Mouse (Mus musculus) embryonic facial prominence, embryonic 13.5 days (tissue): ENCODE results near the gene Nqo1. TPM values are rescaled to one million over a fixed set of nuclear protein-coding genes. Genes with fewer than 3 reads are reported as not detected.

ENCODE experiments used
- ATAC-seq: fragments of 200-750 bp; cut with Nextera tagmentation; 2 replicates; pipeline ENCODE4 v1.8.0; 2017; ENCODE audit warnings: low read depth; ENCODE audit not compliant: insufficient number of reproducible peaks, insufficient read depth, low FRiP score, low TSS enrichment
- H3K27ac ChIP-seq: fragments of 300-500 bp; sonication (generic); 2 replicates; pipeline ENCODE4 v1.5.1; 2015; ENCODE audit warnings: moderate library complexity, mild to moderate bottlenecking, inconsistent platforms
- H3K27me3 ChIP-seq: fragments of 300-500 bp; sonication (generic); 2 replicates; pipeline ENCODE4 v1.6.1; 2015; ENCODE audit warnings: mild to moderate bottlenecking, inconsistent platforms
- H3K36me3 ChIP-seq: fragments of 300-500 bp; sonication (generic); 2 replicates; pipeline ENCODE4 v1.6.1; 2015; ENCODE audit warnings: mild to moderate bottlenecking, inconsistent platforms
- H3K4me1 ChIP-seq: fragments of 300-500 bp; sonication (generic); 2 replicates; pipeline ENCODE4 v1.6.1; 2015; ENCODE audit warnings: inconsistent platforms
- H3K4me2 ChIP-seq: fragments of 300-500 bp; sonication (generic); 2 replicates; pipeline ENCODE4 v1.6.1; 2015; ENCODE audit warnings: moderate library complexity, mild to moderate bottlenecking, inconsistent platforms
- H3K4me3 ChIP-seq: fragments of 300-500 bp; sonication (generic); 2 replicates; pipeline ENCODE4 v1.5.1; 2015; ENCODE audit warnings: mild to moderate bottlenecking, inconsistent platforms
- H3K9ac ChIP-seq: fragments of 300-500 bp; sonication (generic); 2 replicates; pipeline ENCODE4 v1.6.1; 2015; ENCODE audit warnings: mild to moderate bottlenecking, inconsistent platforms
- H3K9me3 ChIP-seq: fragments of 300-500 bp; sonication (generic); 2 replicates; pipeline ENCODE4 v1.6.1; 2016; ENCODE audit warnings: inconsistent platforms
- WGBS: fragments of 180-500 bp; shearing (Covaris S2); methylation state at CpG from one replicate; pipeline ENCODE4 v1.1.7; 2015; ENCODE audit warnings: mixed read lengths; 5-methylcytosine and 5-hydroxymethylcytosine counted together
- polyA plus RNA-seq: library from polyadenylated mRNA; unstranded; fragments of >200 nt; fragmentation: Nextera tagmentation; extraction: Ambion mirVana; gene quantifications from 2 replicates; pipeline ENCODE4 v1.2.1, GENCODE M21; 2015

Nqo1 gene
- polyA plus RNA-seq, 1 experiment from 2014 or later = 21.8 TPM

DNA sequence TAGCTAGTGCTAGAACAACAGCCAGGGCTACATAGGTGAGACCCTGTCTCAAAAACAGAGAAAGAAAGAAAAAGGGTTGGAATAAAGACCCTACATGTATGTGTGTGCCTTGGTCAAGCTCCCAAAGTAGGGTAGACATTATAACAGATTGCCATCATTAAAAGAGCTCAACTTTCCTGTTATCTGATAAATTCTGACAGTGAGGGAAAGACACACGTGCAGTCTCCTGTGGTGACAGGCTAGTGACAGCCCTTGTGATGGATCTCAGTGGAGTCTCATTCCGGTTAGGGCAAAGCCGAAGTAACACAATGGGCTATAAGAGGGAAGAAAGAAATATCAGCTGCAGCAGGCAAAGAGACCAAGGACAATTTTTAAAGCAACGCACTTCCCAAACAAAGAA lies 1.1 kb upstream of the Nqo1 start:
- no peaks in the 10 kb centered on the region for H3K9me3 ChIP-seq
- no peak overlapping the region for H3K4me3 ChIP-seq
- WGBS = 74% methylated on average over 4 of the region's 4 CpGs
- peak overlapping the region; percentile 68; the same call in 1 of the 2 replicates for H3K4me2 ChIP-seq
- H3K4me1 ChIP-seq = peaks cover 42% of the 10 kb centered on the region
- peaks cover 6% of the 10 kb centered on the region for H3K36me3 ChIP-seq
- no peak overlapping the region; the same call in 1 of the 2 replicates for H3K27ac ChIP-seq
- H3K27me3 ChIP-seq = no peaks in the 10 kb centered on the region
- no peak for ATAC-seq
- H3K9ac ChIP-seq = no peak overlapping the region

DNA sequence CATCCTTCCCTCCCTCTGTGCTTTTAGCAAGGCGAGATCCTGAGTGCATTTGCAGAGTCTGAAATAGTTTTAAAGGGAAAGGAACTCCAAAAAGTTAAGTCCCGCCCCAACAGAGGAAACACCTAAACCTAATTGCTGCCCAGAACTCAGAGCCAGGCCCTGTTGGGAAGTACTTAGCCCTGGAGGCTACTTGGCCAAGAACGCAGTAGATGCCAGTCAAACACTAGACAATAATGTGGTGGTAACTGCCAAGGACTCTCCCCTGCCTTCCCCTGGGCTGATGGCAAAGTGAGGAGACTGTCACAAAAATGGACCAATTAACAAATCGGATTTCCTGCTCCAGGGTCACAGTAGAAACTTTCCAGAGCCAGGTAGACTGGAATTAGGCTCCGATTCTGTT lies 1.1 kb downstream of the Nqo1 start:
- peaks cover 60% of the 10 kb centered on the region for H3K4me1 ChIP-seq

DNA sequence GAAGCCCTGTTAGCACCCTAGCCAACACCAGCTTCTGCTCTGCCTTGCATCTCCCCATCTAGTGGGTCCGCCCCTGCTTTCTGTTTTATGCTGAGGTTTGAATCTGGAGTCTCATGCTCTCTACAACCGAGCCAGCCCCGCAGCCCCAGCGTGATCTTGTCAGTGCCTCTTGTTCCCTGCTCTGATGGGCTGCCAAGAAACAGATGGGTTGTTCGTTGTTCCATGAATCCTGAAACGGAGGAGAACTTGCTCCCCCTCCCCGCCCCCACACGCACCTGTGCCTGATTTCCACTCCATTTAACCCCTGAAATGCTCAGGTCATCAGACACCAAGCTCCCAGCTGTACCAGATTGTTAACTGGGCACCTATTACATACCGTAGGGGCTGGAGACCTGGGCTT lies 3.5 kb downstream of the Nqo1 start:
- Histone ChIP-seq H3K4me2 (peak overlapping the region; percentile 14; the same call in 1 of the 2 replicates), H3K4me1 (peaks cover 70% of the 10 kb centered on the region), H3K9me3 (no peaks in the 10 kb centered on the region), H3K9ac (no peak overlapping the region; the same call in 1 of the 2 replicates), H3K27ac (peak overlapping the region; percentile 16; the same call in 1 of the 2 replicates), H3K4me3 (no peak overlapping the region), H3K27me3 (no peaks in the 10 kb centered on the region), H3K36me3 (no peaks in the 10 kb centered on the region)
- WGBS = 11% methylated on average over 9 of the region's 9 CpGs
- ATAC-seq = no peak

More for the DNA sequence above, 1.1 kb downstream of the Nqo1 start:
- Histone ChIP-seq H3K9ac (peak overlapping the region; percentile 36; the same call in 1 of the 2 replicates), H3K9me3 (no peaks in the 10 kb centered on the region), H3K27me3 (no peaks in the 10 kb centered on the region), H3K4me3 (no peak overlapping the region), H3K4me2 (peak overlapping the region; percentile 68), H3K36me3 (no peaks in the 10 kb centered on the region), H3K27ac (peak overlapping the region; percentile 73; the same call in 1 of the 2 replicates)
- ATAC-seq = no peak
- 66% methylated on average over 5 of the region's 5 CpGs for WGBS

DNA sequence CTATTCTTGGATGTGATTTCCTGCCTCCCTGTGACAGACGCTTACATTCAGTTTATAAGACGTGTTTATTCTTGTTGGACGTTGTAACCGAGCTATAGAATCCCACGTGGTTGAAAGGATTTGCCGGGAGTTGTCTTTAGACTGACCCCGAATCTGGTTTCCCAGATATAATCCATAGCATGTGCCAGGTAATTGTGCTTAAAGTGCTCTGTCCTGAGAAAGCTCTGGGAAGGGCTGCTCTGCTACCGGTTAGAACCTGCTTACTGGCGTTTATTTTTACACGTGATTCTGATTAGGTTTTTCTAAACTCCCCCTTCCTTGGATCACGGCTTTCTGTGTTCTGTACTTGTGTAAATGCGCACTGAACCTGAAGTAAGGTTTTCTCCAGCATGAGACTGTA lies 5.3 kb downstream of the Nqo1 start:
- H3K4me1 ChIP-seq = peaks cover 53% of the 10 kb centered on the region
- peak; percentile 52; the same call in 1 of the 2 replicates for ATAC-seq
- peak overlapping the region; percentile 40; the same call in 1 of the 2 replicates for H3K27ac ChIP-seq
- no peaks in the 10 kb centered on the region for H3K27me3 ChIP-seq
- no peaks in the 10 kb centered on the region for H3K9me3 ChIP-seq
- H3K4me3 ChIP-seq = no peak overlapping the region
- 0 out of 2 replicates have a peak overlapping the region, but pooled peaks have one; percentile 2 for H3K9ac ChIP-seq
- 0 out of 2 replicates have a peak overlapping the region, but pooled peaks have one; percentile 17 for H3K4me2 ChIP-seq
- 12% methylated on average over 12 of the region's 12 CpGs for WGBS
- no peaks in the 10 kb centered on the region for H3K36me3 ChIP-seq

DNA sequence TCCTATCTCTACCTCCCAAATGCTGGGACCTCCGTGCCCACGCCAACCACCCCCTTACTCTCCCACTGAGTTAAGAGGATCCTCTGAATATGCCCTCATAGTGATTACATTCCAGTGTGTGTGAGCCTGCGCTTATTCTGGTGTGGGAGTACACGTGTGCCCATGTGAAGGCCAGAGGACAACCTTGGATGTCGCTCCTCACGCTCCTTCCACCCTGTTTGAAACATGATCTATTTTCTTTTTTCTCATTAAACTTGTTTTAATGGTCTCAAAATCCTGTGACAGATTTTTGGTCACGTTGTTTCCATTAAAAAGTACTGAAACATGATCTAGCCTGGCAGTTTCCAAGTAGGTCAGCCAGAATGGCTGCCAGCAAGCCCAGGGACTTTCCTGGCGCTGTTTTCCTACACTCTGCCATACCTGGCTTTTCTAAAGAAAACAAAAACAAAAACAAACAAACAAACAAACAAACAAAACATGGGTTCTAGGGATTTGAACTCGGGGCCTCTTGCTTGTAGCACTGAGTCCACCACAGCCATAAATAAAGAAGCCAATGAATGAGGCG lies 6.8 kb downstream of the Nqo1 start:
- Histone ChIP-seq H3K36me3 (no peaks in the 10 kb centered on the region), H3K9ac (no peak overlapping the region), H3K4me2 (no peak overlapping the region), H3K4me3 (no peak overlapping the region), H3K27ac (no peak overlapping the region), H3K4me1 (peaks cover 38% of the 10 kb centered on the region), H3K27me3 (no peaks in the 10 kb centered on the region), H3K9me3 (no peaks in the 10 kb centered on the region)
- WGBS = 54% methylated on average over 10 of the region's 10 CpGs
- ATAC-seq = no peak

DNA sequence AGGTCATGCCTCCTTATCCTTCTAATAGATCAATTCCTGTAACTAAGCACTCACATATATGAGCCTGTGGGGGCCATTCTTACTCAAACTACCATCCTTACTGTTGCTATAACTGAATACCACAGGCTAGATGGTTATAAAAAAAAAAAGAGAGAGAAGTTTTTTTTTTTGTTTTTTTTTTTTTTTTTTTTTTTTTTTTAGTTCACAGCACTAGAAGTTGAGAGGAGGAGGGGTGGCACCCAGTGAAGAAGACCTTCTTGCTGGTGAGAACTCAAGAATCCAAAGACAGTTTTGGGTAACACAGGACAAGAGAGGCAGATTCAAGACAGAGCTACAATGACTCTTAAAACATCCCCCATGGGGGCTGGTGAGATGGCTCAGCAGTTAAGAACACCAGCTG lies 7.6 kb downstream of the Nqo1 start:
- Histone ChIP-seq H3K27ac (no peak overlapping the region), H3K4me2 (no peak overlapping the region), H3K4me3 (no peak overlapping the region), H3K4me1 (peaks cover 35% of the 10 kb centered on the region), H3K9ac (no peak overlapping the region), H3K9me3 (no peaks in the 10 kb centered on the region), H3K27me3 (no peaks in the 10 kb centered on the region), H3K36me3 (no peaks in the 10 kb centered on the region)
- ATAC-seq = no peak

DNA sequence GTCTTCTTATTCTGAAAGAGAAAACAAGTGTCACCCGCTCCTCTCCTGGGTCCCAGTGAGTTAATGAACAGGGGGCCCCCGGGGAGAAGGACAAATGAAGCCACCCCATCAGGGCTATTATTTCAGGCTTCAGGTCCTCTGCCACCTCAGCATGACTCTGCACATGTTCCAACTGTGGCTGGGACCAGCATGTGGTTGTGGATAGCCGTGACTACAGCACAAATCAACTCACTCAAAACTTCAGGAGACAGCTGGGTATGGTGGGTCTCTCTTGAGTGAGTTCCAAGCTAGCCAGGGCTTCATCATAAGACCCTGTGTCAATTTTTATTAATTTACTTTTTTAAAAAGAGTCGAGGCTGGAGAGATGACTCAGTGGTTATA lies 11.9 kb downstream of the Nqo1 start:
- ATAC-seq = no peak
- Histone ChIP-seq H3K4me1 (peaks cover 24% of the 10 kb centered on the region), H3K27me3 (no peaks in the 10 kb centered on the region), H3K27ac (no peak overlapping the region), H3K9ac (no peak overlapping the region), H3K36me3 (no peaks in the 10 kb centered on the region), H3K9me3 (no peaks in the 10 kb centered on the region), H3K4me3 (no peak overlapping the region), H3K4me2 (no peak overlapping the region)
- WGBS = 70% methylated on average over 4 of the region's 4 CpGs

DNA sequence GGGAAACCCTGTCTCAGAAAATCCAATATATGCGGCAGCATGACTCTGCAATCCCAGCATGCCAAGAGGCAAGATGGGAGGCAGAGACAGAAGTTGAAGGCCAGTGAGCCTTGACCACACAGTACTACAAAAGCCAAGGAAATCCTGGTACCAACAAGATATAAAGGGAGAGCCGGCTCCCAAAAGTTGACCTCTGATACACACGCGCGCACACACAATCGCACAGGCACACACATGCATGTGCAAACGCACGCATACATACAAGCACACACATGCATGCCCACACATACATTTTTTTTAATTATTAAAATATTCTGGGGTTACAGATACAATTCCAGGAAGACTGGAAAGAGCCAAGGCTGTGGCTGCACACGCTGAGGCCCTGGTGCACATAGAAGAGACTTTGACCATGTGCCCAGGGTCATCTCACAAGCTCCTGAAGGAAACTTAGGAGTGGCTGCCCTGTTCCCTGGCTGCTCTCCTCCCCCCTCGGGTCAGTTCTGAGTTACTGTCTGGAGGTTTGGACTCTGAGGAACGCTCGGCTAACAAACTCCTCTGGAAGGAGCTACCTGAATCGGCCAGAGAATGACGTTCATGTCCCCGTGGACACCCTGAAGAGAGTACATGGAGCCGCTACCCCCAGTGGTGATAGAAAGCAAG lies 12.4 kb downstream of the Nqo1 start:
- Histone ChIP-seq H3K27ac (no peak overlapping the region), H3K36me3 (no peaks in the 10 kb centered on the region), H3K9me3 (no peaks in the 10 kb centered on the region), H3K4me2 (no peak overlapping the region), H3K4me3 (no peak overlapping the region), H3K27me3 (no peaks in the 10 kb centered on the region), H3K4me1 (peaks cover 22% of the 10 kb centered on the region), H3K9ac (no peak overlapping the region)
- WGBS = 90% methylated on average over 16 of the region's 16 CpGs
- ATAC-seq = no peak

DNA sequence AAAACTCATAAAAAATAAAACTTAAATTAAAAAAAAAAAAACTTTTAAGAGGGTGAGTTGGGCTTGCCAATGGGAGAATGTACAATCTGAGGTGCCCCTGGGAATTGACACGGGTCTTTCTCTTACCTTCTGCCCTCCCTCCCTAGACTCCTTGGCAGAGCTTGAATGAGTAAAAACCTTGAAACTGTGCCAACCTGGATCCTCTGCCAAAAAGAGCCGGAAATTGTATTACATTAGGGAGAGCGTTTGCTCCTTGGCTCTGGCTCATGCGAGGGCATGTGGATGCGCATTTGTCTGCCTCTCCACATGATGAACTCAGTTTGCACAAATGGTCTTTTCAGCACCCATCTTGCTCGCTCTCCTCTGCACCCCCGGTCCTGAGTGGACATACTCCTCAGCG lies 13.4 kb downstream of the Nqo1 start:
- Histone ChIP-seq H3K4me3 (no peak overlapping the region), H3K27ac (no peak overlapping the region), H3K4me2 (peak overlapping the region; percentile 29; the same call in 1 of the 2 replicates), H3K9ac (no peak overlapping the region), H3K4me1 (peaks cover 22% of the 10 kb centered on the region), H3K9me3 (no peaks in the 10 kb centered on the region), H3K36me3 (no peaks in the 10 kb centered on the region), H3K27me3 (no peaks in the 10 kb centered on the region)
- ATAC-seq = no peak
- WGBS = 46% methylated on average over 8 of the region's 8 CpGs

DNA sequence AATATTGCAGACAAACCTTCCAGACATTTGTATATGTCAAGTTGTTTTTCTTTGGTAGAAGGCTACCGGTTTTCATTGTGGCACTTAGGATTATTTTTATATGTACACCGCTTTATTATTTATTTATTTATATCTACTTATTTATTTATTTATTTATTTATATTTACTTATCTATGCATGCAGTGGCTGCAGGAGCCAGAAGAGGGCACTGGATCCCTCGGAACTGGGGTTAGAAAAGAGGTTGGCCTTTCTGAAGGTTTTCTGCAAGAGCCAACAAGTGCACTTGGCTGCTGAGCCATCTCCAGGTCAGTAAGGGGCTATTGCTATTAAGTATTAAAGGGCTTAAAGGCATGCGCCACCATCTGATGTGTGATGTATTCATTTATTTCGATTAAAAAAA lies 15.1 kb downstream of the Nqo1 start:
- Histone ChIP-seq H3K4me1 (peaks cover 25% of the 10 kb centered on the region), H3K27ac (peak overlapping the region; percentile 78), H3K4me3 (no peak overlapping the region), H3K36me3 (no peaks in the 10 kb centered on the region), H3K9me3 (no peaks in the 10 kb centered on the region), H3K27me3 (no peaks in the 10 kb centered on the region), H3K4me2 (peak overlapping the region; percentile 29; the same call in 1 of the 2 replicates), H3K9ac (no peak overlapping the region)
- ATAC-seq = no peak
- 55% methylated on average over 5 of the region's 5 CpGs for WGBS

DNA sequence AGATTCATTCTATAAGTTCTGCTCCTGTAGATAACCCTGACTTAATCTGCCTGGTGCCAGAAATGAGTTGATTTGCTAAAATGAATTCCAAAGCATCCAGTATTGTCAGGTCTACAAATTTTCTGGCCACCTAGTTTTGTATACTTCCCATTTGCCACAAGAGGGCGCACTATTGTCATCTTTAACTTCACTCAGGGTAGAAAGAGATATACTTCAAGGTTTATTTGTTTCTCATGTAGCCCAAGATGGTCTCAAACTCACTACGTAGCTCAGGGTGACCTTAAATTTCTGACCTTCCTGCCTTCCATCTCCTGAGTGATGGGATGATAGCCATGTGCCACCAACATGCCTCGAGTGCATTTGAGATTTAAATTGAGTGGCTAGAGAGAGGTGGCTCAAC lies 16.4 kb downstream of the Nqo1 start:
- no peak overlapping the region for H3K4me3 ChIP-seq
- H3K4me1 ChIP-seq = peaks cover 25% of the 10 kb centered on the region
- H3K9ac ChIP-seq = no peak overlapping the region
- H3K36me3 ChIP-seq = no peaks in the 10 kb centered on the region
- ATAC-seq = no peak
- H3K4me2 ChIP-seq = no peak overlapping the region
- H3K27ac ChIP-seq = no peak overlapping the region
- H3K27me3 ChIP-seq = no peaks in the 10 kb centered on the region
- 23% methylated on average over 3 of the region's 3 CpGs for WGBS
- no peaks in the 10 kb centered on the region for H3K9me3 ChIP-seq

DNA sequence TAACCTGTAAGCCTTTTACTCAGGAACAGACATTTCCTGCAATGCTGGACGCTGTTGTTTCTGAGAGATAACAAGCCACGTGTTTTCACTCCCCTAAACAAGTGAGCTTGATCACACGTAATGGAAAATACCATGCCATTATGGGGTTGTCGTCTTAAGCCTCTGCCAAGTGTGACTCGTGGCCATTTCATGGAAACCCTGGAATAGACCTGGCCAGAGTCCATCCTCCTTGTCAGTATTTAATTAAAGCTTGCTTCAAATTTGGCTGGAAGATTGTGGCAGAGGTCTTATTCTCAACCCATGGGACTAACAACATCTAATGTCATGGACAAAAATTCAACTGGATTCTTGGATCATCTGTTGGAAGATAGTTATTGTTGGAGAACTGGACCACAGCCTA lies 16.8 kb downstream of the Nqo1 start:
- no peak overlapping the region for H3K27ac ChIP-seq
- no peaks in the 10 kb centered on the region for H3K27me3 ChIP-seq
- ATAC-seq = no peak
- H3K4me3 ChIP-seq = no peak overlapping the region
- H3K4me2 ChIP-seq = no peak overlapping the region
- no peaks in the 10 kb centered on the region for H3K36me3 ChIP-seq
- no peak overlapping the region for H3K9ac ChIP-seq
- 54% methylated on average over 5 of the region's 5 CpGs for WGBS
- peaks cover 25% of the 10 kb centered on the region for H3K4me1 ChIP-seq
- H3K9me3 ChIP-seq = no peaks in the 10 kb centered on the region
